Mouse (Mus musculus) spleen, adult 2 months (tissue): Measurements from ENCODE around the gene Cmklr1. TPM values are rescaled to one million over a fixed set of nuclear protein-coding genes. Genes with fewer than 3 reads are reported as not detected.

ENCODE experiments used
- DNase-seq, 2 experiments: peaks; one replicate each; pipeline versions ENCODE4 v3.0.0 to v3.0.0-alpha.2; 2012 to 2021; ENCODE audit warnings: low spot score in 2 of 2, low read depth in 1 of 2
- H3K27ac ChIP-seq: fragments of 200-500 bp; 2 replicates; pipeline ENCODE4 v1.5.1; 2012; ENCODE audit warnings: low read length, inconsistent platforms; ENCODE audit not compliant: insufficient read depth
- H3K27me3 ChIP-seq: fragments of 200-500 bp; 2 replicates; pipeline ENCODE4 v1.6.1; 2012; ENCODE audit warnings: mild to moderate bottlenecking, moderate library complexity, low read length, inconsistent platforms; ENCODE audit not compliant: control insufficient read depth, insufficient read depth
- H3K36me3 ChIP-seq: fragments of 200-500 bp; 2 replicates; pipeline ENCODE4 v1.6.1; 2012; ENCODE audit warnings: mild to moderate bottlenecking, low read length, inconsistent platforms; ENCODE audit not compliant: control insufficient read depth, insufficient read depth
- H3K4me1 ChIP-seq: fragments of 200-500 bp; 2 replicates; pipeline ENCODE4 v1.6.1; 2011; ENCODE audit warnings: inconsistent platforms; ENCODE audit not compliant: control insufficient read depth, insufficient read depth, insufficient read length
- H3K4me3 ChIP-seq: fragments of 200-500 bp; 2 replicates; pipeline ENCODE4 v1.5.1; 2011; ENCODE audit warnings: mild to moderate bottlenecking, inconsistent platforms; ENCODE audit not compliant: insufficient read depth, insufficient read length; ENCODE audit errors: extremely low read depth
- CTCF ChIP-seq: fragments of 200-500 bp; IDR thresholded peaks from 2 replicates; pipeline ENCODE4 v1.5.1; 2011; ENCODE audit warnings: mild to moderate bottlenecking, inconsistent platforms; ENCODE audit not compliant: insufficient read depth, insufficient read length, insufficient replicate concordance; ENCODE audit errors: extremely low read depth
- POLR2A ChIP-seq: fragments of 200-500 bp; IDR thresholded peaks from 2 replicates; pipeline ENCODE4 v1.6.1; 2011; ENCODE audit warnings: low read depth, low read length, inconsistent platforms
- WGBS: fragments of 180-500 bp; shearing (Covaris S2); methylation state at CpG from one replicate; pipeline ENCODE4 v1.1.7; 2018; 5-methylcytosine and 5-hydroxymethylcytosine counted together
- polyA plus RNA-seq: library from polyadenylated mRNA; depleted of rRNA; stranded (reverse); fragments of >200 nt; gene quantifications from 2 replicates; pipeline ENCODE4 v1.2.3, GENCODE M21; 2012

The Cmklr1 gene
- polyA plus RNA-seq, 1 experiment = 31.7 TPM

DNA sequence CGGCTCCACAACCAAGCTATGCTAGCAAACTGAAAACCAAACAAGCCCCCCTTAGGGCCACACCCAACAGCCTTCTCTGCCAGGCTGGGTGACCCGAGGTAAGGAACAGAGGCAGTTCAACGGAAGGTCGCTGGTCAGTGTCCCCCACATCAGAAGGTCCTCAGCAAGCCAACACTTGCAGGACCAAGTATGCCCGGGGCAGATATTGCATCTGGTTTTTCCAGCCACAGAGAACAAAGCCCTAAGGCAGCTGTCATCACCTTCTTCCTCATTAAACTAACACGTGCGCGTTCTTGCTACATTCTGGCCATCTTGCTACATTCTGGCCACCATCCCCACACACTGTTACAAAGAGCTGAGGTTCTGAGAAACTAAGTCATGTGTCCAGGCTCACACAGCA is 23.9 kb downstream of the Cmklr1 start:
- Histone ChIP-seq H3K27ac (no peak overlapping the region), H3K4me3 (no peak overlapping the region), H3K27me3 (no peaks in the 10 kb centered on the region), H3K4me1 (peaks cover 2% of the 10 kb centered on the region; the same call in 1 of the 2 replicates), H3K36me3 (no peaks in the 10 kb centered on the region)
- DNase-seq = no peak
- WGBS = 64% methylated on average over 8 of the region's 8 CpGs
- TF ChIP-seq CTCF (no peak), POLR2A (no peak)

DNA sequence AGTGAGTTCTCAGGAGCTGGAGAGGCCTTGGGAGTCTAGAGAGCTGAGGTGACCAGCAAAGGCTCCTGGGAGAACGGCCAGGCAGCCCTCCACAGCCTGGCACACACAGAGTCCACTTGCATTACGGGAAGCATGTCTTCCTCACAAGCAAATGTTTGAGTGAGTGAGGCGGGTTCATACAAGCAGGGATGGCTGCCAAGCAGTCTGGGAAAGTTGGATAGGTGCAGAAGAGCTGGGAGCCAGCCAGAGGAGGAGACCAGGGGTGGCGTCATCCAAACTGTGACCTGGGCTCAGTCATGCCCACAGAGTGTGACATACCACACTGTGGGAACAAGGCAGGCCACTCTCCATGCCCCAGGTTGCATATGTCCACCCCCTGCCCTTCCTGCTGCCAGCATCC is 25.2 kb downstream of the Cmklr1 start:
- H3K27me3 ChIP-seq = no peaks in the 10 kb centered on the region
- WGBS = 88% methylated on average over 4 of the region's 4 CpGs
- peaks cover 8% of the 10 kb centered on the region; the same call in 1 of the 2 replicates for H3K4me1 ChIP-seq
- H3K36me3 ChIP-seq = no peaks in the 10 kb centered on the region
- no peak overlapping the region for H3K27ac ChIP-seq
- no peak overlapping the region for H3K4me3 ChIP-seq
- no peak for DNase-seq
- TF ChIP-seq POLR2A (no peak), CTCF (no peak)

DNA sequence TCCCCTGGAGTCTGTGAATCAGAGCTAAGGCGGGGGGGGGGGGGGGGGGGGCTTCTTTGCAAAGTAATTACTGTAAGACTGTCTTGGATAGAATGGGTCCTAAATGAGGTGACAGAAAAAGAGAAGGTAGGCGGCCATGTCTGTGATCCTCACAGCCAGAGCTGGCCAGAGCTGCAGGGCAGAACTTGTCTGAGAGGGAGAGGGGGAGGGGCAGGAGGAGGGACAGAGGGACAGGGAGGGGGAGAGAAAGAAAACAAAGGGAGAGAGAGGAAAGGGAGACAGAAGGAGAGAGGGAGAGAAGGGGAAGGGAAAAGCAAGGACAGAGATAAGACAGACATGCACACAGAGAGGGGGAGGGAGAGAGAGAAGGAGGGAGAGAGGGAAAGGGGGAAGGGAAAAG is 27.2 kb downstream of the Cmklr1 start:
- Histone ChIP-seq H3K27me3 (no peaks in the 10 kb centered on the region), H3K4me1 (peaks cover 8% of the 10 kb centered on the region; the same call in 1 of the 2 replicates), H3K36me3 (no peaks in the 10 kb centered on the region), H3K27ac (no peak overlapping the region), H3K4me3 (no peak overlapping the region)
- TF ChIP-seq CTCF (no peak), POLR2A (no peak)
- 67% methylated on average over 2 of the region's 2 CpGs for WGBS
- no peak for DNase-seq

DNA sequence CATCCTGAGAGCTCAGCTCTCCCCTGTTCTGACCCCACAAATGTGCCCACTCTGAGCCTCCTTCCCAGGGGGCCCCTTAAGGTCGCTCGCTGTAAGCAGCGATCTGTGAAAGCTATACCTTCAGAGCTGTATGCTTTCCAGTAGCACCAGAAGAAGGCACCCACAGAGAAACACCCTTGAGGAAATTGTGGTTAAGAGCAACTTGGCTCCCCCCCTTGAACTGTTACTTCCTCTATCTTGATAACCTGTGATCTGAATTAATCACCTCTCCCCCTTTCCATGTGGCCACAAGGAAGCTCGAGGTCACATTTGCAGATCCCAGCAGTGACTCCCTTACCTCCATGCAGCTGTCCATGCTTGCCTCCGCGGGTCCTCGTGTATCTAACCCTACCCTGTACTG is 29.2 kb downstream of the Cmklr1 start:
- Histone ChIP-seq H3K27ac (no peak overlapping the region), H3K4me3 (no peak overlapping the region), H3K27me3 (no peaks in the 10 kb centered on the region), H3K36me3 (no peaks in the 10 kb centered on the region), H3K4me1 (peaks cover 8% of the 10 kb centered on the region; the same call in 1 of the 2 replicates)
- WGBS = 4% methylated on average over 7 of the region's 7 CpGs
- TF ChIP-seq CTCF (no peak), POLR2A (no peak)
- DNase-seq = no peak

DNA sequence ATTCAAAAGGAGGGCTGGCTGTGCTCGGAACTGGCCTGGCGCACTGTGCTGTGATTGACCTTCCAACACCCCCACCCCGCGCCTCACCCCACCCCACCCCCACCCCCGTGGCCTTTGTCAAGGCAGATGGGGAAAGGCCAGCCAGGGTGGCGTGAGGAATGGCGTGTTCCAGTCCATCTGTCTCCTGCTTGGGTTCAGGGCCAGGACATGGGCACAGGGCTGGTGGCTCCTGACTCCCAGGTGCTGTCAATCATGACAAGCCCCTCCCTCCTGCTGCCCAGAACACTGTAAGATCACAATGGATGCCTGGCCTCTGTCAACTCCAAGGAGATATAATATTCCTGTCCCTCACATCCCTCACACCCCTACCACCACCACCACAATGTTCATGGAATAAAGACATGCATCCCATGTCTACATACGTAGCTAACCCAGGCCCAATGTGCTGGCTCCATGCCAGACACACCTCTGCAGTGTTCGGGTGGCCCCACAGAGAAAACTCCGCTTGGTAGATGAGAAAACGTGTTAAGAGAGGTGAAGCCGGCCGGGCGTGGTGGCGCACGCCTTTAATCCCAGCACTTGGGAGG is 30.0 kb downstream of the Cmklr1 start:
- DNase-seq = no peak
- Histone ChIP-seq H3K4me1 (peaks cover 8% of the 10 kb centered on the region; the same call in 1 of the 2 replicates), H3K4me3 (no peak overlapping the region), H3K27ac (no peak overlapping the region), H3K36me3 (no peaks in the 10 kb centered on the region), H3K27me3 (no peaks in the 10 kb centered on the region)
- 65% methylated on average over 16 of the region's 16 CpGs for WGBS
- TF ChIP-seq CTCF = no peak
- no peak for TF ChIP-seq POLR2A

DNA sequence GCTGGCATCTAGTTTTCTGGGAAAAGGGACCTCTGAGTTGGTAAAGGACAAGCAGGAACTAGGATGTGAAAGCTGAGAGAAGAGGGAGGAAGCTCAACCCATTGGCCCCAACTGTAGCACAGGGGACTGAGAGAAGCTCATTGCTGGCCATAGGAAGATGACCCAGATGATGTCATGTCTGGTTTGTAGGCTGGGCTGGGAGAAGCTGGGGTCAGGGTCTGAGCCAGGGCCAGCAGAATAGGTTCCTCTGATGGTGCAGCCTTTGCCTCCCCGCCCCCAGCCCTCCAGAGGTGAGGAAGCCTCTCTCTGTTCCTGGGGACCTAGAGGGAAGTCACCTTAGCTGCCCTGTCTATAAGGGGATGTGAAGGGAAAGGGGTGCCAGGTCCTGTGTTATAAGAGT is 31.1 kb downstream of the Cmklr1 start:
- TF ChIP-seq CTCF (no peak), POLR2A (no peak)
- 83% methylated on average over 1 of the region's 1 CpGs for WGBS
- no peak overlapping the region for H3K27ac ChIP-seq
- no peak for DNase-seq
- no peak overlapping the region for H3K4me3 ChIP-seq
- H3K36me3 ChIP-seq = no peaks in the 10 kb centered on the region
- H3K27me3 ChIP-seq = no peaks in the 10 kb centered on the region
- H3K4me1 ChIP-seq = peaks cover 8% of the 10 kb centered on the region; the same call in 1 of the 2 replicates

DNA sequence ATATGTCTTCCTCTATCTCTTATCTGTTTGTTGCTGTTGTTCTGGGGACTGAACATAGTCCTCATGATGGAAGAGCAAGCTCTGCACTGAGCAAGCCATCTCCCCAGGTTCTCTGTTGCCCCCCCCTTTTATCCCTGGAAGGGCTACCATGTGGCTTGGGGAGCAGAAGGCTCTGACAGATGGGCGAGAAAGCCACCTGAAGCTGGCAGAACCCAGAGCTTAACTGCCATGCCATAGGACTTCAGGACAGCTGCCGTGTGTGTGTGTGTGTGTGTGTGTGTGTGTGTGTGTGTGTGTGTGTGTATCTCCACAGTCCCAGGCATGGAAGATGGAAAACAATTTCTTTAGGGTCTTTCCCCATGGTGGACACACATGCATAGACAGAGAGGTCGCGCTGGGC is 31.5 kb downstream of the Cmklr1 start:
- Histone ChIP-seq H3K27ac (no peak overlapping the region), H3K4me1 (peaks cover 8% of the 10 kb centered on the region; the same call in 1 of the 2 replicates), H3K36me3 (no peaks in the 10 kb centered on the region), H3K27me3 (no peaks in the 10 kb centered on the region), H3K4me3 (no peak overlapping the region)
- no peak for TF ChIP-seq CTCF
- TF ChIP-seq POLR2A = no peak
- WGBS = 84% methylated on average over 4 of the region's 4 CpGs
- no peak for DNase-seq
